Mouse (Mus musculus) spleen, postnatal 10 days (tissue): ENCODE data around the gene Ripply2.
A peak's percentile ranks its signal among the peaks of the same experiment; 100 is the strongest.

Experiments
- DNase-seq, 2 experiments: peaks; one replicate each; pipeline ENCODE4 v3.0.0; 2021 to 2022; ENCODE audit warnings: low spot score in 2 of 2

The Ripply2 gene

GRCm38 (mm10) chr9:87025764-87026163 is 10.4 kb downstream of the Ripply2 start:
- DNase-seq: no peak

- peak; percentile 56 to 72 for DNase-seq
Measured at GRCm38 (mm10) chr9:87027423-87028084, 12.2 kb downstream of the Ripply2 start.

GRCm38 (mm10) chr9:87032196-87032595 is 16.9 kb downstream of the Ripply2 start:
- DNase-seq: no peak

- DNase-seq: no peak
Measured at GRCm38 (mm10) chr9:87034831-87035580, 19.7 kb downstream of the Ripply2 start.

GRCm38 (mm10) chr9:87049425-87049824 is 34.1 kb downstream of the Ripply2 start:
- DNase-seq: no peak

- DNase-seq: no peak
Measured at GRCm38 (mm10) chr9:87055547-87056235, 40.4 kb downstream of the Ripply2 start.

- DNase-seq: no peak
Measured at GRCm38 (mm10) chr9:87062337-87062736, 47.0 kb downstream of the Ripply2 start.

GRCm38 (mm10) chr9:87068160-87068559 is 52.8 kb downstream of the Ripply2 start:
- no peak for DNase-seq
